Mouse (Mus musculus): ENCODE data around the gene Cab39l. TPM values are rescaled to one million over a fixed set of nuclear protein-coding genes. Genes with fewer than 3 reads are reported as not detected.

The Cab39l gene
- polyA plus RNA-seq, 1 experiment from 2014 or later = 49.3 TPM

DNA sequence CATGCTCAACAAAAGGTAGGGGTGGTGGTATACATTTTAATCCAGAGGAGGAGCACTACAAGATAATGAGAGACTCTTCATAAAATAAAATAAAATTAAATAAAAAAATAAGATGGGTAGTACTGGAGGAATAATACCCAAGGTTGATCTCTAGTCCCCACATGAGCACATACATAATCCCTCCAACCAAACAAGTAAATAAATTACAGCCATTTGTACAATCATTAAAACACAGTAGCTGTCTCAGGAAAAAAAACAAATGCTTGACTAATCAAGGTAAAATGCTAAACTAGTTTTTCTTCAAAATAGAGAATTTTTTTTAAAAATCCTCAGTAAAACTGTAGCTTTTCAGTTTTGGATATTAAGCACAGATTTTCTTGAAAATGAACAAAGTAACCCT, 5.6 kb upstream of the Cab39l start:
- H3K9me3 ChIP-seq (ENCODE audit: control insufficient read depth, low read depth, low read length) = no peaks in the 10 kb centered on the region
- H3K9ac ChIP-seq (replicated peaks; ENCODE audit: low read depth, low read length) = no peak overlapping the region
- no peaks in the 10 kb centered on the region for H3K27me3 ChIP-seq (ENCODE audit: control insufficient read depth, insufficient read depth, low read length)
- no peaks in the 10 kb centered on the region for H3K36me3 ChIP-seq (ENCODE audit: control insufficient read depth, insufficient read depth, low read length)
- H3K4me3 ChIP-seq (ENCODE audit: low read depth, low read length) = no peak overlapping the region
- H3K4me1 ChIP-seq (ENCODE audit: control insufficient read depth, insufficient read depth, low read length) = no peaks in the 10 kb centered on the region
- H3K4me2 ChIP-seq (replicated peaks; ENCODE audit: low read depth, low read length) = no peak overlapping the region
- no peak overlapping the region for H3K27ac ChIP-seq (ENCODE audit: low read length)
- no peak for ATAC-seq (ENCODE audit: insufficient number of reproducible peaks, insufficient read depth, low FRiP score, low read depth)

DNA sequence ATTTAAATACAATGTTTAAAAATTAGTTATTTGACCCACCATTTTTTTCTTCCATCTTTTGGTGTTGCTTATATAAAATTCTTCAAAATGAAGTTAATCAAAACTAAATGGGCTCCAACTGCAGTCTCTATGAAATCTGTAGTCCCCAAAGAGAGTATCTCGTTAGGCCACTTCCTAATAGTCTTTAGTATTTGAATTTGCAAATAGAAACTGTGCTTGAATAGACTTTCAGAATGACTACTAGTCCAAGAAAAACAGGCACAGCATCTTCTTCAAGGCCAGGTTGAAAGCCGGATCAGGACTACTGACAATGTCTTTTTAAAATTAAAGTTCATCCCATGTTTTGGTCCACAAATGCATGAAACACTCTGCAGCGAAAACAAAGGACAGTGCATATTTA, 3.4 kb upstream of the Cab39l start:
- H3K4me3 ChIP-seq (ENCODE audit: low read depth, low read length) = no peak overlapping the region
- H3K9ac ChIP-seq (replicated peaks; ENCODE audit: low read depth, low read length) = no peak overlapping the region
- H3K27ac ChIP-seq (ENCODE audit: low read length) = no peak overlapping the region
- 95% methylated on average over 3 of the region's 3 CpGs for WGBS
- no peaks in the 10 kb centered on the region for H3K36me3 ChIP-seq (ENCODE audit: control insufficient read depth, insufficient read depth, low read length)
- H3K9me3 ChIP-seq (ENCODE audit: control insufficient read depth, low read depth, low read length) = no peaks in the 10 kb centered on the region
- H3K4me2 ChIP-seq (replicated peaks; ENCODE audit: low read depth, low read length) = no peak overlapping the region
- no peaks in the 10 kb centered on the region for H3K27me3 ChIP-seq (ENCODE audit: control insufficient read depth, insufficient read depth, low read length)
- no peak for ATAC-seq (ENCODE audit: insufficient number of reproducible peaks, insufficient read depth, low FRiP score, low read depth)
- no peaks in the 10 kb centered on the region for H3K4me1 ChIP-seq (ENCODE audit: control insufficient read depth, insufficient read depth, low read length)

DNA sequence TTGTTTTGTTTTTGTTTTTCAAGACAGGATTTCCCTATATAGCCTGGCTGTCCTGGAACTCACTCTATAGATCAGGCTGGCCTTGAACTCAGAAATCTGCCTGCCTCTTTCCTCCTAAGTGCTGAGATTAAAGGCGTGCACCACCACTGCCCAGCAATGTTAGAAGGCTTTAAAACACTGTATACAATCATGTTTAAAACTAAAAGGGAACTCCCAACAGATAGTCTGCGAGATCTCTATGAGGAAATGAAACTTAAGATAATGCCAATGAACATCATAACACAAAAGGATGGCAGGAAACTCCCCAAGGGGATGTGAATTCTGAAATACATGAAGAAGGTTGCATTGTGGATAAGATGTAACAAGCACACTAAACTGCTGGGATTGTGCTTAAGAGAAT, 2.3 kb upstream of the Cab39l start:
- H3K36me3 ChIP-seq (ENCODE audit: control insufficient read depth, insufficient read depth, low read length) = no peaks in the 10 kb centered on the region
- H3K4me2 ChIP-seq (replicated peaks; ENCODE audit: low read depth, low read length) = no peak overlapping the region
- no peak overlapping the region for H3K4me3 ChIP-seq (ENCODE audit: low read depth, low read length)
- 91% methylated on average over 2 of the region's 2 CpGs for WGBS
- no peak for ATAC-seq (ENCODE audit: insufficient number of reproducible peaks, insufficient read depth, low FRiP score, low read depth)
- H3K9me3 ChIP-seq (ENCODE audit: control insufficient read depth, low read depth, low read length) = no peaks in the 10 kb centered on the region
- H3K4me1 ChIP-seq (ENCODE audit: control insufficient read depth, insufficient read depth, low read length) = no peaks in the 10 kb centered on the region
- H3K27me3 ChIP-seq (ENCODE audit: control insufficient read depth, insufficient read depth, low read length) = no peaks in the 10 kb centered on the region
- no peak overlapping the region for H3K27ac ChIP-seq (ENCODE audit: low read length)
- no peak overlapping the region for H3K9ac ChIP-seq (replicated peaks; ENCODE audit: low read depth, low read length)

DNA sequence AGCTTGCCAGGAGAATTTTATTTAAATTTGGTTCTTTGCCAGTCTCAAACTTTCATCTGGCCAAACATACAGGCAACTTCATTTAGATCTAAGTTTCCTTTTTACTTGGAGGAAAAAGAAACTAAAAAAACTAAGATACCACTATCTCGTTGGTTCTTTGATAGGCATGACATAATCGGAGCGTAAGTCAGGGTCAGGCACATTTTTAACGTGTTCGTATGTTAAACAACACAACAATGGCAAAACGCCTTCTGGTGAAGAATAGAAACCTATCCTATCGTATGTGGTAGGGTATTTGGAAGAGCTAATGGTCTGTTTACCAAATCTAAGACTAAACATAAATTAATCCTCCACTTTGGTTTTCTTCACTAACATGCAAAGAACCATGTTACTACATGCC, 733 bp upstream of the Cab39l start:
- H3K27ac ChIP-seq (ENCODE audit: low read length) = no peak overlapping the region
- WGBS = 18% methylated on average over 7 of the region's 7 CpGs
- no peaks in the 10 kb centered on the region for H3K36me3 ChIP-seq (ENCODE audit: control insufficient read depth, insufficient read depth, low read length)
- H3K4me2 ChIP-seq (replicated peaks; ENCODE audit: low read depth, low read length) = peak overlapping the region; percentile 66
- H3K9me3 ChIP-seq (ENCODE audit: control insufficient read depth, low read depth, low read length) = no peaks in the 10 kb centered on the region
- ATAC-seq (ENCODE audit: insufficient number of reproducible peaks, insufficient read depth, low FRiP score, low read depth) = no peak
- H3K27me3 ChIP-seq (ENCODE audit: control insufficient read depth, insufficient read depth, low read length) = no peaks in the 10 kb centered on the region
- peak overlapping the region; percentile 63 for H3K4me3 ChIP-seq (ENCODE audit: low read depth, low read length)
- H3K9ac ChIP-seq (replicated peaks; ENCODE audit: low read depth, low read length) = peak overlapping the region; percentile 19; the same call in 1 of the 2 replicates
- H3K4me1 ChIP-seq (ENCODE audit: control insufficient read depth, insufficient read depth, low read length) = no peaks in the 10 kb centered on the region

DNA sequence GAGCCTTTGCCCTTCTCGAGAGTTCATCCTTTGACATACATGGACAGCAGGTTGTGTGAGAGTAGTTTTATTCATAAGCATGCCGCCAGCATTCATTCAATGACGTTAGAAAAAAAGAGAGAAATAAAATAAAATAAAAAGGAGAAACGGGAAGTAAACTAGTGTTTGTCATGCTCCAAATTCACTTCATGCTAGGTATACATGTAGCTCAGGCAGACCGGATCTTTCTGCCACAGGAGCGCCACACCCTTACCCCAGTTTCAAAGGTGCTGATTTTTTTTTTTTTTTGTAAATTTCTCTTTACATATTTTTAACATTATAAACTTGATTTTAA, 667 bp downstream of the Cab39l start:
- H3K4me2 ChIP-seq (replicated peaks; ENCODE audit: low read depth, low read length) = peak overlapping the region; percentile 59
- peak overlapping the region; percentile 63 for H3K4me3 ChIP-seq (ENCODE audit: low read depth, low read length)
- H3K36me3 ChIP-seq (ENCODE audit: control insufficient read depth, insufficient read depth, low read length) = no peaks in the 10 kb centered on the region
- peak overlapping the region; percentile 62; the same call in 1 of the 2 replicates for H3K9ac ChIP-seq (replicated peaks; ENCODE audit: low read depth, low read length)
- no peaks in the 10 kb centered on the region for H3K27me3 ChIP-seq (ENCODE audit: control insufficient read depth, insufficient read depth, low read length)
- H3K27ac ChIP-seq (ENCODE audit: low read length) = no peak overlapping the region; the same call in 1 of the 2 replicates
- no peak for ATAC-seq (ENCODE audit: insufficient number of reproducible peaks, insufficient read depth, low FRiP score, low read depth)
- no peaks in the 10 kb centered on the region for H3K4me1 ChIP-seq (ENCODE audit: control insufficient read depth, insufficient read depth, low read length)
- no peaks in the 10 kb centered on the region for H3K9me3 ChIP-seq (ENCODE audit: control insufficient read depth, low read depth, low read length)
- WGBS = 11% methylated on average over 6 of the region's 6 CpGs

DNA sequence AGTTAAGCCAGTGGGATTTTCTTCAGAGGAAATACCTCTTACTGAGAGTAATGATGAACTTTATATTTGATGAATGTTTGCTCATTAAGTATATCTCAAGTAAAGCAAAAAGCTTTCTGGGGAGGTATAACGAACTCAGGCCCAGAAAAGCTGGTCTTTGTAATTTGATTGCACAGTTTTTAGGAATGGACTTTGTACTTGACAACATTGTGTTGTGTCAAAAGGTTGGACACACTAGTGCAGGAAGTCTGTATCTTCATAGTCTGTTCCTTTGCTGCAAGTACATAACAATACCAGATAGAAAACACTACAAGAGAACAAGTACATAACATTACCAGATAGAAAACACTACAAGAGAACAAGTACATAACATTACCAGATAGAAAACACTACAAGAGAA, 4.6 kb downstream of the Cab39l start:
- Histone ChIP-seq H3K4me3 (ENCODE audit: low read depth, low read length) (no peak overlapping the region), H3K27ac (ENCODE audit: low read length) (no peak overlapping the region), H3K4me1 (ENCODE audit: control insufficient read depth, insufficient read depth, low read length) (no peaks in the 10 kb centered on the region), H3K9me3 (ENCODE audit: control insufficient read depth, low read depth, low read length) (peaks cover 4% of the 10 kb centered on the region; the same call in 1 of the 2 replicates), H3K36me3 (ENCODE audit: control insufficient read depth, insufficient read depth, low read length) (no peaks in the 10 kb centered on the region), H3K27me3 (ENCODE audit: control insufficient read depth, insufficient read depth, low read length) (no peaks in the 10 kb centered on the region), H3K9ac (replicated peaks; ENCODE audit: low read depth, low read length) (no peak overlapping the region), H3K4me2 (replicated peaks; ENCODE audit: low read depth, low read length) (no peak overlapping the region)
- no peak for ATAC-seq (ENCODE audit: insufficient number of reproducible peaks, insufficient read depth, low FRiP score, low read depth)
- WGBS = 84% methylated on average over 1 of the region's 1 CpGs

DNA sequence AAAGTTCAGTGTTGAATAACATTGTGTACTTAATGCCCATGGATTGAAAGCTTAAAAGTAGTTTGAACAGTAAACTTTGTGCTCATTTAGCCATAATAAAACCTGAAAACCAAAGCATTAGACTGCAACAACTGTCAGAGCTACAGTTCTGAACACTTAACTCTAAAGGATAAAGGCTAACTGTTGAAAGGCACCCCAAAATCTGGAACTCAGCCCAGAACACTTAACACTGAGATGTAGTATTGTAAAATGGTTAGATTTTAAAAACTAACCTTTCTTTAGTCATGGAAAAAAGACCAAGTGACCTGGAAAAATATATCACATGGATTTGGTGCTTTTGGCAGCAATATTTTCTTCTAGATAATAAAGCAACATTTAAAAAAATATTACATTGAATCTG, 7.2 kb downstream of the Cab39l start:
- H3K27ac ChIP-seq (ENCODE audit: low read length) = no peak overlapping the region
- no peaks in the 10 kb centered on the region for H3K27me3 ChIP-seq (ENCODE audit: control insufficient read depth, insufficient read depth, low read length)
- H3K36me3 ChIP-seq (ENCODE audit: control insufficient read depth, insufficient read depth, low read length) = no peaks in the 10 kb centered on the region
- no peaks in the 10 kb centered on the region for H3K4me1 ChIP-seq (ENCODE audit: control insufficient read depth, insufficient read depth, low read length)
- peaks cover 4% of the 10 kb centered on the region; the same call in 1 of the 2 replicates for H3K9me3 ChIP-seq (ENCODE audit: control insufficient read depth, low read depth, low read length)
- no peak for ATAC-seq (ENCODE audit: insufficient number of reproducible peaks, insufficient read depth, low FRiP score, low read depth)
- H3K4me2 ChIP-seq (replicated peaks; ENCODE audit: low read depth, low read length) = no peak overlapping the region
- H3K4me3 ChIP-seq (ENCODE audit: low read depth, low read length) = no peak overlapping the region
- no peak overlapping the region for H3K9ac ChIP-seq (replicated peaks; ENCODE audit: low read depth, low read length)

DNA sequence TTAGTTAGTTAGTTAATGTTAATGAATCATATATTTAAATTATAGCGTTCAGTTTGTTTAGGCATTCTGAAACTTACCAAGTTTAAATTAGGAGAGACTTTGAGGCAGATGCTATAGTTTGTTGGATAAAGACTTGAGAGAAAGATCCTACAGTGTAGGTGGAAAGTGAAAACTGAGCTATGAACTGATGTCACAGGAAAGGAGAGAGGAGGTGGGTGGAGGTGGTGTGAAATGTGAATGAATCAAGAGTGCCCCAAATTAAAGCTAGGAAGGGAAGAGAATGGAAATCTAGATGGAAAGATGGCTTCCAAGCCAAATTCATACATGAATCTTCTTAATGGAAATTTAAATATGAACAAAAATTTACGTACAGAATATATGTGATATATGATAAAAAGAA, 25.7 kb downstream of the Cab39l start:
- Histone ChIP-seq H3K4me1 (ENCODE audit: control insufficient read depth, insufficient read depth, low read length) (no peaks in the 10 kb centered on the region), H3K27ac (ENCODE audit: low read length) (no peak overlapping the region), H3K9ac (replicated peaks; ENCODE audit: low read depth, low read length) (no peak overlapping the region), H3K27me3 (ENCODE audit: control insufficient read depth, insufficient read depth, low read length) (no peaks in the 10 kb centered on the region), H3K4me3 (ENCODE audit: low read depth, low read length) (no peak overlapping the region), H3K9me3 (ENCODE audit: control insufficient read depth, low read depth, low read length) (no peaks in the 10 kb centered on the region), H3K4me2 (replicated peaks; ENCODE audit: low read depth, low read length) (no peak overlapping the region), H3K36me3 (ENCODE audit: control insufficient read depth, insufficient read depth, low read length) (no peaks in the 10 kb centered on the region)
- WGBS = 96% methylated on average over 2 of the region's 2 CpGs
- ATAC-seq (ENCODE audit: insufficient number of reproducible peaks, insufficient read depth, low FRiP score, low read depth) = no peak

DNA sequence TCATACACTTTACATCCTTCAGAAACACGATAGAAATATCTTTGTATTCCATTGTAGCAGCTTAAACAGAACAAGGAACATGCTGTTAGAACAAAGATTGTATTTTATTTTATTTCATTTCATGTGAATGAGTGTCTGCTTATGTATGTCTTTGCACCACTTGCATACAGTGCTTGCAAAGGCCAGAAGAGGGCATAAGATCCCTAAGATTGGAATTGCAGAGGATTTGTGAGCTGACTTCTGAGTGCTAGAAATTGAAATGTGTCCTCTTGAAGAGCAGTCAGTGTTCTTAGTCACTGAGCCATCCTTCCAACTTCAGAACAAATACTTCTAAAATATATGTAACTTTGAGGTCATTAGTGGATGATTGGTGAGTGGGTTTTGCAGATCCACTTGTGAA, 27.0 kb downstream of the Cab39l start:
- H3K4me1 ChIP-seq (ENCODE audit: control insufficient read depth, insufficient read depth, low read length) = no peaks in the 10 kb centered on the region
- no peak overlapping the region for H3K4me2 ChIP-seq (replicated peaks; ENCODE audit: low read depth, low read length)
- no peak overlapping the region for H3K9ac ChIP-seq (replicated peaks; ENCODE audit: low read depth, low read length)
- no peaks in the 10 kb centered on the region for H3K27me3 ChIP-seq (ENCODE audit: control insufficient read depth, insufficient read depth, low read length)
- no peak for ATAC-seq (ENCODE audit: insufficient number of reproducible peaks, insufficient read depth, low FRiP score, low read depth)
- 49% methylated on average over 1 of the region's 1 CpGs for WGBS
- no peak overlapping the region for H3K27ac ChIP-seq (ENCODE audit: low read length)
- H3K36me3 ChIP-seq (ENCODE audit: control insufficient read depth, insufficient read depth, low read length) = no peaks in the 10 kb centered on the region
- no peaks in the 10 kb centered on the region for H3K9me3 ChIP-seq (ENCODE audit: control insufficient read depth, low read depth, low read length)
- no peak overlapping the region for H3K4me3 ChIP-seq (ENCODE audit: low read depth, low read length)

Data from stomach, embryonic 14.5 days (tissue).